Mouse (Mus musculus): ENCODE measurements around the gene AC109138.7. TPM values are rescaled to one million over a fixed set of nuclear protein-coding genes. Genes with fewer than 3 reads are reported as not detected.

AC109138.7 gene
- polyA plus RNA-seq, 1 experiment from 2014 or later, result not detected

DNA sequence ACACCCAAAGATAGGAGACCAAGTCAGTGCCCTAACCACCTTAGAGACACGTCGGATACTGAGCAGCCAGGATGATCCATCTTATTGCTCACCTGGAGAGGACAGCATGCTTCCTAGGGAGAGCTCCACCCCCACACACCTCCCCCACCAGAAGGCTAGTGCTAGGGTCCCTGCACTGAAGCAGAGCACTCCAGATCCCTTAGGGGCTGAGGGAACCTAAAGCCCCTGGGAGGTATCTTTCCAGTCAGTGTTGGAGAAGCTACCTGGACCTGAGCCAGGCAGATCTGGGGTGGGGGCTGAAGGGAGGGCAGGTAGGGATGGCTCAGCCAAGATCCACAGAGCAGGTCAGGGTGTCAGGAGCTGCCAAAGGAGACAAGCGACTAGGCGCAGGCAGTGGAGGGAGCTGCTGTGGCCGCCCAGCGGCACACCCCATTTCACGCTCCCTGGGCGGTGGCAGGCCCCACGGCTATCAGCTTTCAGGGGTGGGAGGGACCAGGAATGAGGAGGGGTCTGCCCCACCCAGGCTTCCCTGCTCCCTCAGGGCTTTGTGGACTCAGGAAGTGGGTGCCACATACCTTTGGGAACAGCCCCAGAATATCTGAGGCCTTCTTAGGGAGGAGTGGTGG is 15.4 kb downstream of the AC109138.7 start:
- Histone ChIP-seq H3K4me3 (replicated peaks; ENCODE audit: low read depth, low read length) (no peak overlapping the region), H3K36me3 (ENCODE audit: control insufficient read depth, insufficient read depth, low read length) (no peaks in the 10 kb centered on the region), H3K27me3 (ENCODE audit: control insufficient read depth, insufficient read depth, low read length) (no peaks in the 10 kb centered on the region), H3K9ac (replicated peaks; ENCODE audit: low read length) (no peak overlapping the region), H3K4me1 (ENCODE audit: control insufficient read depth, insufficient read depth, low read length) (peaks cover 11% of the 10 kb centered on the region), H3K27ac (replicated peaks; ENCODE audit: low read depth, low read length) (no peak overlapping the region), H3K9me3 (ENCODE audit: control insufficient read depth, low read length) (no peaks in the 10 kb centered on the region), H3K4me2 (ENCODE audit: low read length) (no peak overlapping the region)
- ATAC-seq (ENCODE audit: low FRiP score, low TSS enrichment), result no peak
- WGBS, result 33% methylated on average over 9 of the region's 9 CpGs
- DNase-seq, result no peak

DNA sequence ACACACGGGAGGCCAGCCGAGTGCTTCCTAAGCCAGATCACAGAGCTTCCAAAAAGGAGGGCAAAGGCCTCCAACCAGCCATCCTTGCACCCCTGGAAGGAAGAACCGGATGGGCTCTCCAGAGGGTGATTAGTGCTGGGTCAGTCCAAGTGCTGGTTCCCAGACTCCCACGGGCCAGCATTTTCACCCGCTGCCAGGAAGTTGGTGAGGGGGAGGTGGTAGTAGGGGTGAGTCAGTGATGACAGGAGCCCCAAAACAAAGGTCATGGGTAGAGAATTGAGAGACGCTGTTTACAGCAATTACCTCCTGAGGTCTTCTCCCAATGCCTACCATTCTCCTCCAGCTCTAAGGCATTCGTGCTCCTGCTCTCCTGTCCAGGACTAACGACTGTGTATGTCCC is 16.3 kb downstream of the AC109138.7 start:
- H3K4me3 ChIP-seq (replicated peaks; ENCODE audit: low read depth, low read length), result no peak overlapping the region
- H3K9ac ChIP-seq (replicated peaks; ENCODE audit: low read length), result no peak overlapping the region
- H3K4me1 ChIP-seq (ENCODE audit: control insufficient read depth, insufficient read depth, low read length), result peaks cover 11% of the 10 kb centered on the region
- ATAC-seq (ENCODE audit: low FRiP score, low TSS enrichment), result no peak
- H3K27me3 ChIP-seq (ENCODE audit: control insufficient read depth, insufficient read depth, low read length), result no peaks in the 10 kb centered on the region
- 72% methylated on average over 8 of the region's 8 CpGs for WGBS
- no peak overlapping the region for H3K27ac ChIP-seq (replicated peaks; ENCODE audit: low read depth, low read length)
- no peaks in the 10 kb centered on the region for H3K36me3 ChIP-seq (ENCODE audit: control insufficient read depth, insufficient read depth, low read length)
- H3K9me3 ChIP-seq (ENCODE audit: control insufficient read depth, low read length), result no peaks in the 10 kb centered on the region
- H3K4me2 ChIP-seq (ENCODE audit: low read length), result no peak overlapping the region
- DNase-seq, result no peak

DNA sequence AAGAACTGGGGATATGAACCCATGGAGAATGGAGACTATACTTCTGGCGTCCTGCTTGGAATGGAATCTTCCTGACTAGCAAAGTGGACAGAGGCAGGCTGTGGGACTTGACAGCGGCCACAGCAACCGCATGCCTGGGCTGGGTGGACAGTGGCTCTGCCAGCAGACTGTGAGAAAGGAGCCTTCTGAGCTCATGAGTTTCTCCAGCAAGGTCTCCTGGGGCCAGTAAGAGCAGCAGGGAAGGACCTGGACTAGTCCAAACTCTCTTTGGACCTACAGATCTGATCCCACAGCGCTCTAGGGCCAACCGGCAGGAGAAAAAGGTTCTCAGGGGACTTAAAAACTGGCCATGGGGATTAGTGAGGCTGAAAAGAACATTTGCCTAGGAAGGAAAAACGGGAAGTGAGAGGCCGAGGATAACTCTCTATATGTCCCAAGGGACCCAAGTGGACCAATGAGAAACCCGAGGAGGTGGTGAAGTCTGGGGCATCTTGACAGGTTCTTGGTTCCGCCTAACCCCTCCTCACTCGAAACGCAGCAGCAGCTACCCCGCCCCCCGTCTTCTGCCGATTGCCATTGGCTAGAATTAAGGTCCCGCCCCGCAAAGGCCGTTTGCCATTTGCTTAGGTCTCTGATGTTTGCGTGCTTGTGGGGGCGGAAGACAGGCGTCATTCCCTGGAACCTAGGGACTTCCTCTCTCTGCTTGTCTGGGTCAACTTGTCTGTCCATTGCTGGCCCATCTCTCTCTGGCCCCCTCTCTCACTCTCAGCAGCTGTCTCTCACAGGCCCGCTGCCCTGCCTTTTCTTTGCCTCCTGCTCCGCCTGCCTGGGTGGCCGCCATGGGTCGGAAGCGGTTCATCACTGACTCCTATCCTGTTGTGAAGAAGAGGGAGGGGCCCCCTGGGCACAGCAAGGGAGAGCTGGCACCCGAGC is 17.4 kb downstream of the AC109138.7 start, which contains the start of gene Pold4:
TSS of gene Pold4 (plus strand) at position 647 of the 933 bp plus-strand sequence.
- H3K9me3 ChIP-seq (ENCODE audit: control insufficient read depth, low read length), result no peaks in the 10 kb centered on the region
- H3K4me2 ChIP-seq (ENCODE audit: low read length), result peak within 1 kb of the TSS; percentile 86
- peak within 1 kb of the TSS; percentile 68 for H3K9ac ChIP-seq (replicated peaks; ENCODE audit: low read length)
- H3K27ac ChIP-seq (replicated peaks; ENCODE audit: low read depth, low read length), result peak within 1 kb of the TSS; percentile 74
- peaks cover 11% of the 10 kb centered on the region for H3K4me1 ChIP-seq (ENCODE audit: control insufficient read depth, insufficient read depth, low read length)
- ATAC-seq (ENCODE audit: low FRiP score, low TSS enrichment) (peak; percentile 87), DNase-seq (peak; percentile 96)
- H3K4me3 ChIP-seq (replicated peaks; ENCODE audit: low read depth, low read length), result peak within 1 kb of the TSS; percentile 55
- 9% methylated on average over 26 of the region's 26 CpGs for WGBS
- no peaks in the 10 kb centered on the region for H3K36me3 ChIP-seq (ENCODE audit: control insufficient read depth, insufficient read depth, low read length)
- H3K27me3 ChIP-seq (ENCODE audit: control insufficient read depth, insufficient read depth, low read length), result no peaks in the 10 kb centered on the region

DNA sequence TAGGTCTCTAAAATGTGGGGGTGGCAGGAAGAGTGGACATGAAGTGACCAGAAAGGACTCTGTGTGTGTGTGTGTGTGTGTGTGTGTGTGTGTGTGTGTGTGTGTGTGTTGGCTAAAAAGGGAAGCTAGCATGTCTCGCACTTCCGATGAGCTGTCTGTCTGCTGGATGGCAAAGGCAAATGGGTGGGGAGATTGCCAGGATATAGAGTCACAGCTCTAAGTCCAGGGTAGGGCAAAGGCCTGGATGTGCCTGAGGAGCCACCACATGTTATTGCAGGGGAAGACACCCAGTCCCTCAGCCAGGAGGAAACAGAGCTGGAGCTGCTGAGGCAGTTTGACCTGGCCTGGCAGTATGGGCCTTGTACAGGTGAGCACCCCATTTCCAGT is 18.0 kb downstream of the AC109138.7 start:
- H3K4me2 ChIP-seq (ENCODE audit: low read length), result peak overlapping the region; percentile 86
- H3K27me3 ChIP-seq (ENCODE audit: control insufficient read depth, insufficient read depth, low read length), result no peaks in the 10 kb centered on the region
- peak overlapping the region; percentile 68 for H3K9ac ChIP-seq (replicated peaks; ENCODE audit: low read length)
- ATAC-seq (ENCODE audit: low FRiP score, low TSS enrichment) (no peak), DNase-seq (no peak)
- peaks cover 11% of the 10 kb centered on the region for H3K4me1 ChIP-seq (ENCODE audit: control insufficient read depth, insufficient read depth, low read length)
- peak overlapping the region; percentile 55 for H3K4me3 ChIP-seq (replicated peaks; ENCODE audit: low read depth, low read length)
- WGBS, result 52% methylated on average over 2 of the region's 2 CpGs
- no peaks in the 10 kb centered on the region for H3K9me3 ChIP-seq (ENCODE audit: control insufficient read depth, low read length)
- no peaks in the 10 kb centered on the region for H3K36me3 ChIP-seq (ENCODE audit: control insufficient read depth, insufficient read depth, low read length)
- peak overlapping the region; percentile 74 for H3K27ac ChIP-seq (replicated peaks; ENCODE audit: low read depth, low read length)

DNA sequence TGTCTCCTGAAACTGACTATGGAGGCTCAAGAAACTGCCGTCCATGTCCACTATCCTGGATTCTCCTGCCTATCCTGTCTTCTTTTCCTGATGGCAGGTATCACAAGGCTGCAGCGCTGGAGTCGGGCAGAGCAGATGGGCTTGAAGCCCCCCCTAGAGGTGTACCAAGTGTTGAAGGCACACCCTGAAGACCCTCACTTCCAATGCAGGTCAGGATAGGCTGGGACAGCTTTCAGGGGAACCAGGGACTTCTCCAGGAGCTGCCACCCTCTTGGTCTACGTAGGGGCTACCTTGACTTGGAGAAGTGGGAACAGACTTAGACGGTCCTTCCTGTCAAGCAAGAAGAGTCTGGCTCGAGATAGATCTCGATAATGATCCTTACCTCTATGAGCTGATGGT is 18.5 kb downstream of the AC109138.7 start:
- ATAC-seq (ENCODE audit: low FRiP score, low TSS enrichment), result no peak
- Histone ChIP-seq H3K4me1 (ENCODE audit: control insufficient read depth, insufficient read depth, low read length) (peaks cover 11% of the 10 kb centered on the region), H3K4me3 (replicated peaks; ENCODE audit: low read depth, low read length) (0 out of 2 replicates have a peak overlapping the region, but pooled peaks have one; percentile 55), H3K9ac (replicated peaks; ENCODE audit: low read length) (peak overlapping the region; percentile 68; the same call in 1 of the 2 replicates), H3K9me3 (ENCODE audit: control insufficient read depth, low read length) (no peaks in the 10 kb centered on the region), H3K4me2 (ENCODE audit: low read length) (peak overlapping the region; percentile 86), H3K36me3 (ENCODE audit: control insufficient read depth, insufficient read depth, low read length) (no peaks in the 10 kb centered on the region), H3K27ac (replicated peaks; ENCODE audit: low read depth, low read length) (no peak overlapping the region), H3K27me3 (ENCODE audit: control insufficient read depth, insufficient read depth, low read length) (no peaks in the 10 kb centered on the region)
- 80% methylated on average over 7 of the region's 7 CpGs for WGBS
- DNase-seq, result no peak

DNA sequence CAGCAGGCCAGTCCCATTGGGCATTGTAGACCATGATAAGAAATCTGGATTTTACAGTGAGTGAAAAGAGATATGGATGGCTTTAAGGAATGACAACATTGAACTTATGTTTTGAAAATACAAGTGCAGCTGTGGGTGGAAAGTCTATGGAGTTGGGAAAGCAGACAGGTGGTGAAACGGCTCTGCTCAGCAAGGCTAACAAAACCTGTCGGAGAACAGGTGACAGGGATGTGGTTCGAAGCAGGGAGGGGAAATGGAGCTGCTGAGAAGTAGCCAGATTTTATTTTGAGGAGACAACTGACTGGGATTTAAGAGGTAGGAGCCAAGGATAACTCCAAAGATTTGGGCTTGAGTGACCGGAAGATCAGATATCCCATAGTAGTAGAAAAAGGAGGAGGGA is 20.4 kb downstream of the AC109138.7 start:
- H3K27ac ChIP-seq (replicated peaks; ENCODE audit: low read depth, low read length), result no peak overlapping the region
- no peak overlapping the region for H3K9ac ChIP-seq (replicated peaks; ENCODE audit: low read length)
- no peaks in the 10 kb centered on the region for H3K9me3 ChIP-seq (ENCODE audit: control insufficient read depth, low read length)
- no peak overlapping the region for H3K4me3 ChIP-seq (replicated peaks; ENCODE audit: low read depth, low read length)
- no peaks in the 10 kb centered on the region for H3K36me3 ChIP-seq (ENCODE audit: control insufficient read depth, insufficient read depth, low read length)
- DNase-seq (no peak), ATAC-seq (ENCODE audit: low FRiP score, low TSS enrichment) (no peak)
- 78% methylated on average over 4 of the region's 4 CpGs for WGBS
- peaks cover 11% of the 10 kb centered on the region for H3K4me1 ChIP-seq (ENCODE audit: control insufficient read depth, insufficient read depth, low read length)
- no peaks in the 10 kb centered on the region for H3K27me3 ChIP-seq (ENCODE audit: control insufficient read depth, insufficient read depth, low read length)
- no peak overlapping the region for H3K4me2 ChIP-seq (ENCODE audit: low read length)

DNA sequence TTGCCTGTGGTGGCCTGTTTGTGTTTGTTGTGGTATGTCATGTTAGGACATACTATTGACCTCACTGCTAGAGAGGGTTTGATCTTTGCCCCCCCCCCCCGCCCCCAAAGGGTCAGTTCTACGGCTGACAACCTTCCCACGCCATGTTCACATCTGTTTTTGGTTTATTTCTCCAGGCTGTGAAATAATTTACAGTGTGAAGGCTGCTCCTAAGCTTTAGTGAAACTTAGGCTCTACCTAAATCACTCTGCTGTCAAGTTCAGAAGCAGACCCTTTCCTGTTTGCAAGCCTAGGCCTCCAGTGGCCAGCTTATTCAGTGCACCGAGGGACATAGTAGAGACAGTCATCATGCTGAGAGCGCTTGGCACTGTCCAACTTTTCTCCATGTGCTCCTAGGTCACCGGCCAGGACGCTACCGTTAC is 26.1 kb downstream of the AC109138.7 start:
- DNase-seq (no peak), ATAC-seq (ENCODE audit: low FRiP score, low TSS enrichment) (no peak)
- H3K9ac ChIP-seq (replicated peaks; ENCODE audit: low read length), result no peak overlapping the region
- no peaks in the 10 kb centered on the region for H3K9me3 ChIP-seq (ENCODE audit: control insufficient read depth, low read length)
- no peak overlapping the region for H3K27ac ChIP-seq (replicated peaks; ENCODE audit: low read depth, low read length)
- H3K4me1 ChIP-seq (ENCODE audit: control insufficient read depth, insufficient read depth, low read length), result no peaks in the 10 kb centered on the region
- H3K4me2 ChIP-seq (ENCODE audit: low read length), result no peak overlapping the region
- H3K4me3 ChIP-seq (replicated peaks; ENCODE audit: low read depth, low read length), result no peak overlapping the region
- H3K36me3 ChIP-seq (ENCODE audit: control insufficient read depth, insufficient read depth, low read length), result no peaks in the 10 kb centered on the region
- H3K27me3 ChIP-seq (ENCODE audit: control insufficient read depth, insufficient read depth, low read length), result no peaks in the 10 kb centered on the region
- 81% methylated on average over 8 of the region's 8 CpGs for WGBS

DNA sequence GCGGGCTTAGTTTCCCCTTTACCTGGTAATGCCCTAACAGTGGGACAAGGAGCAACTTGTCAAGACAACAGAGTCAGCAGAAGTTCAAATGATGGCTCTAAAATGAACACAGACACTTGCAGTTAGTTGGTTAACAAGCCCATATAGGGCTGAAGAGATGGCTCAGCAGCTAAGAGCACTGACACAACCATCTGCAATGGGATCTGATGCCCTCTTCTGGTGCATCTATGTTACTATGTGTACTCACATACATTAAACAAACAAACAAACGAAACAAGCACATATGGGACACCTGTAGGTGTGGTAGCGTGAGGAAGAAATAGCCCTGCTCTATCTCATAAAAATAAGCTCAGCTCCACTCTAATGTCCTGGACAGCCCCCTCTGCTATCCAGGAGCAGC is 28.3 kb downstream of the AC109138.7 start:
- H3K4me3 ChIP-seq (replicated peaks; ENCODE audit: low read depth, low read length), result no peak overlapping the region
- H3K9ac ChIP-seq (replicated peaks; ENCODE audit: low read length), result no peak overlapping the region
- H3K9me3 ChIP-seq (ENCODE audit: control insufficient read depth, low read length), result no peaks in the 10 kb centered on the region
- H3K36me3 ChIP-seq (ENCODE audit: control insufficient read depth, insufficient read depth, low read length), result no peaks in the 10 kb centered on the region
- no peaks in the 10 kb centered on the region for H3K4me1 ChIP-seq (ENCODE audit: control insufficient read depth, insufficient read depth, low read length)
- H3K27me3 ChIP-seq (ENCODE audit: control insufficient read depth, insufficient read depth, low read length), result no peaks in the 10 kb centered on the region
- DNase-seq (no peak), ATAC-seq (ENCODE audit: low FRiP score, low TSS enrichment) (no peak)
- H3K4me2 ChIP-seq (ENCODE audit: low read length), result no peak overlapping the region
- no peak overlapping the region for H3K27ac ChIP-seq (replicated peaks; ENCODE audit: low read depth, low read length)
- WGBS, result 60% methylated on average over 3 of the region's 3 CpGs

Measured in midbrain, embryonic 14.5 days (tissue).